Mouse (Mus musculus) T-cell, adult 2 months (primary cell): Measurements from ENCODE around the gene Fam217a.
"Not testable (repeated sequence)": the region's sequence is repeated elsewhere in the genome, so short reads cannot be mapped to it uniquely, and the experiment has no call there.

ENCODE experiments used
- DNase-seq: peaks from one replicate; pipeline ENCODE4 v3.0.0; 2022; ENCODE audit warnings: low spot score

Gene Fam217a

DNA sequence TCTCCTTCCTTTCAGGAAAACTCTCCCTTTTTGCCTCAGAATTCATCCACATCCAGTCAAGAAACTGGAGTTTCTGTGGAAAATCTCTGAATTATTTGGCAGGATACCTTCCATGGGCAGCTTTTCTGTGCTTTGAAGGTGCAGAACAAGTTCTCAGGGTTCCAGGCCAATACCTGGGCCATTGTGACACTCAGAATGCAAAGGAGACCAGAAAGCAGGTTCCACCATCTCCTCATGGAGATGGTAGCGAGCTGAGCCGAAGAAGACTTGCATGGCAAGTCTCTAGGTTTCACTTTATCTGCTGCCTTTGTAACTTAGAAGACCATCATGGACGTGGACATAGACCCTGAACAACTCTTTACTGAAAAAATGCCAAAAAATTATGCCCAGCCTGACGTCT, at the start of gene Fam217a, which contains the start of gene 4933417A18Rik:
Gene Fam217a, minus strand, starts transcription at position 101 of the 400 bp plus-strand sequence.
Gene 4933417A18Rik, plus strand, starts transcription at position 200 of the 400 bp plus-strand sequence.
- no peak for DNase-seq

DNA sequence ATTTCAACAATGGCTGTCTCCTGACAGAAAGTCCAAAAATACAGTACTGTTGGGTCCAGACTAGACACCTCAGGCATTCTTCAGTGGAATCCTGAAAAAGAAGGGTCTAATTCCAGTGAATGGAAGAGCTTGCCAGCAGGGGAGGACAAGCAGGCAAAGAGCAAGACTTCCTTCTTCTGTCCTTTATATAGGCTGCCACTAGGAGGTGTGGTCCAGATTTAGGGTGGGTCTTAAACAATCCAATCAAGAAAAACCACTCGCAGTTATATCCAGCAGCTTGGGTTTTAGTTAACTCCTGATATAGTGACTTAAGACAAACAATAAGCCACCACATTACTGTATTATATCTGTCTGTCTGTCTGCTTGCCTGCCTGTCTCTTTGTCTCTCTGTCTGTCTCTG, 49.7 kb upstream of the Fam217a start:
- DNase-seq = no peak

DNA sequence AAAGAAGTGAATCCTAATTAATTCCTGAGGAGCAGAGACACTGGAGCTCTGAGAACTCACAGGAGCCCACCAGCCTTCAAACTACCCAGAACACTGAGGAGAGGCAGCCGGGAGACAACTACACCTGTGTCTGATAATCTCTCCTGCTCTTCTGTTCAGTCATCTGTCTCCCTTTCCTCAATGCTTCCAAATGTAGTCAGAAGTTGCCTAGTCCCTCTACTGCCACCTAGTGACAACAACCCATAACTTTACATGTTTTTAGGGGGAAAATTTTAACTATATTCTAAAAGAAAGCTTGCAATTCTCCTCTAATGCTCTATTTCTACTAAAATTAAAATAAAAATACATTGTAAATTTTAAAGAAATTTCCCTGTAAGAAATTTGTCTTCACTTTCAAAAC, 49.0 kb upstream of the Fam217a start:
- DNase-seq = no peak

DNA sequence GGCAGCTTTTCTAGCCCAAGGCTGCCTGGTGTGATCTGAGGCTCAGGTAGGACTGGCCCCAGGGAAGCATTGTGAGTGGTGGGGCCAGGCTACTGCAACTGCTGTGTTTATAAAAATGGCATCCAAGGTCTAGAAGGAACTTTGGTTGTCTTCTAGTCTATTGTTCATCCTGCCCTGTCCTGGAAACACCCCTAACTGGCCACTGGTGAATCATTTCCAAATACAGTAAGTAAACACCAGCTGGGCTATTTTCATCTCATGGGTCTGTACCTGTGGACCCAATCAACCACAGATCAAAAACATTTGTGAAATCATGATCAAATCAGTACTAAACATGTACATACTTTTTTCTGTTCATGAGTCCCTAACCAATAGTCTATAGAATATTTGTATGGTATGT, 48.3 kb upstream of the Fam217a start:
- DNase-seq = not testable (repeated sequence)

DNA sequence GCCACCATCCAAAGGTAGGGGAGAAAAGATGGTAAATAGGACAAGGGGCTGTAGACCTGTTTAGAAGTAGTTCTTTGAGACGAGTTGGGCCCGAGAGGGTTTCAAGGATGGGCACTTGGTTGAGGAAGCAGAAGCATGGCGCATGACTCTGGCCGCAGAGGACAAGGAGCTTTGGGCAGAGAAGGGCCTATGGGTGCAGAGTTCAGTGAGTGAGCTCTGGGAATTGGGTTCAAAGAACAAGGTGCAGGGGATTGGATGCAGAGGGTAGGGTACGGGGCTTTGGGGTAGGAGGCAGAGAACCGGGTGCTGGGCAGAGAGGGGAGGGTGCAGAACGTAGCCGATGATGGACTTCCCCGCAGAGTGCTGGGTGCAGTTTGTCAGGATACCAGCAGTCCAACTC, 41.5 kb upstream of the Fam217a start:
- DNase-seq = not testable (repeated sequence)

DNA sequence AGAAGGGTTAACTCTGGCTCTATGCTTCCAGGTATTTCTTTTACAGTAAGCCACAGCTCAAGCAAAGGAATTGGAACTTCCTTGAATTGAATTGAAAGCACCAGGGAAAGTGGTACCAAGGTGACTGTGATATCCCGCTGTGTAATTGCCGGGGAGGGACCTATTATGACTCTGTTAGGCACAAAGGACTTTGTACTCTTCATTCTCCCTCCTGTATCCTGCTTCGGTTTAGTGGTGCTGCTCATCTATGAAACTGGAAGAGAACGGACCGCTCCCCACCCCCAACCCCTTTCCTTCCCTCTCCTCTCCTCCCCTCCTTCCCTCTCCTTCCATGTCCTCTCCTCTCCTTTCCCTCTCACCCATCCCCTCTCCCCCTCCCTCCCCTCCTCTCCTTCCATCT, 40.8 kb upstream of the Fam217a start:
- DNase-seq = no peak

DNA sequence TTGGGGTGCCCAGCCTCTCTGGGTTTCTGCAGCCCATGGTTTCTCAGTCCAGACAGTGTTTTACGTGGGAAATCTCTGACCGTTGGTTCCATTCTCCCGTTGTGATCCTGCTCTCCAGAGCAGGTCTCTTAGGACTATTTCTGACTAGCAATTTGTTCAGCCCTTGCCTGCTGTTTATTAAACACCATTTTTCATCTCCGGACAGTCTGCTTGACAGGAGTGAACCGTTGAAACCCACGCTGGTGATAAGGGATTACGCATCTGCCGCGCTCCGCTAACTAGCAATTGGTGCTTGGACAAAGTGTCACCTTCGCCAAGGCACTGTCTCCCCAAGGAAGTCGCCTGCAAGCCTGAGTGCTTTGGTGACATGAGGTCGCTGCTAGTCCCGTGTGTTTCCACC, 40.3 kb upstream of the Fam217a start:
- no peak for DNase-seq

DNA sequence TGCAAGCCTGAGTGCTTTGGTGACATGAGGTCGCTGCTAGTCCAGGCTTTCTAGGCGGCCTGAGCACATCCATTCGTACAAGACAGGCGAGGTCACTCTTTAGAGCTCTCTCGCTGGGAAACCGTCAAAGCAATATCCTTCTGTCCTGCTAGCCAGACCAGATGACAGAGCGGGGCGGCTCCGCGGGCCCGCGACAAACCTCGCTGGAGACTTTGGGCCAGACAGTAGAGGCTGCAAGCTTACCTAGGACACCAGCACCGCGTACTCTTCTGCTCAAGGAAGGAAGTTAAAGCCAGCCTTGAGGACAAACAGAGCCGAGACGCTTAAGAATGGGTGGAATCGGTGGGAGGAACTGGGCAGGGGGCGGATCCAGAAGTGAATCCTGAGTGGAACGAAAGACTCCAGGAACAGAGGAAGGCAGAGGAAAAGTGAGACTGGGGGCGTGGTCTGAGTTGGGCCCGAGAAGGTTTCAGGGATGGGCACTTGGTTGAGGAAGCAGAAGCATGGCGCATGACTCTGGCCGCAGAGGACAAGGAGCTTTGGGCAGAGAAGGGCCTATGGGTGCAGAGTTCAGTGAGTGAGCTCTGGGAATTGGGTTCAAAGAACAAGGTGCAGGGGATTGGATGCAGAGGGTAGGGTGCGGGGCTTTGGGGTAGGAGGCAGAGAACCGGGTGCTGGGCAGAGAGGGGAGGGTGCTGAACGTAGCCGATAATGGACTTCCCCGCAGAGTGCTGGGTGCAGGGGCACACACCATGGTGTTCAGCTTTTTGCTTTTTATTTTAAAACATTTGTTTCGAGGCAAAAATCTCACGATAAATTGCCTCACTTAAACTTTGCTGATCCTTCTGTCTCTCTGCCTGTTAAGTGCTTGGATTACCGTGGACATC, 39.6 kb upstream of the Fam217a start, which contains the start of gene Eci3:
Gene Eci3, minus strand, starts transcription at position 300 of the 887 bp plus-strand sequence.
- DNase-seq = no peak

DNA sequence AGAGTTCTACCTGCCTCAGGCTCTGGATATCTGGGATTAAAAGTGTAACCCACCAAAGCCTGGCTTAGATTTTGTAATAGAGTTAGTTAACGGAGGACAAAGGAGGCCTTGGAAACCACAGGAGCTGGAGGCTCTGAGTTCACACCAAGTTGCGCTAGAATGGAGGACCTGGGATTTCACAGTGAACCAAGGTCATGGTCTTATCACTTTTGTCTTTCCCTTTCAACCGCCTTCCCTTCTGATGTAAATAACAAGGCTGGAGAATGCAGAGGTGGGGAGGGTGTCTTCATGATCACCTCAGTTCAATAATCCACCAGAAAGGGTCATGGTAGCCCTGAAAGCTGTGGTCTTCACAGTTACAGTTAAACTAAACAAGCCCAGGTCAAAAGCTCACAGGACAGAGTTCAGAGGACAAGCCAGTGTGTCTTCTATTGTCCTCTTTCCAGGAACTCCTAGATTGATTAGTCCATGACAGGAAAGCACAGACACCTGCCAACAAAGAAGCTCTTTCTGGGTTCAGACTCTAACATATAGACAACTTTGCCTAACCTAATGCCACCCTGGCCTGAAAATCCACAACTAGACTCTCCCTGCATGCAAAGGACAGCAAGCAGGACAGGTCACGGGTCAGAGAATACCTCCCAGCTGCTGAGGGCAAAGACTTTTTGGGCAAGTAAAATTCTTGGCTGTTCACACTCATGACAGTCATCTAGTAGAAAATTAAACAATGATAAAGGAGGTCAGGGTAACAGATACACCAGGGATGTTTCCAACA, 37.1 kb upstream of the Fam217a start:
- no peak for DNase-seq

DNA sequence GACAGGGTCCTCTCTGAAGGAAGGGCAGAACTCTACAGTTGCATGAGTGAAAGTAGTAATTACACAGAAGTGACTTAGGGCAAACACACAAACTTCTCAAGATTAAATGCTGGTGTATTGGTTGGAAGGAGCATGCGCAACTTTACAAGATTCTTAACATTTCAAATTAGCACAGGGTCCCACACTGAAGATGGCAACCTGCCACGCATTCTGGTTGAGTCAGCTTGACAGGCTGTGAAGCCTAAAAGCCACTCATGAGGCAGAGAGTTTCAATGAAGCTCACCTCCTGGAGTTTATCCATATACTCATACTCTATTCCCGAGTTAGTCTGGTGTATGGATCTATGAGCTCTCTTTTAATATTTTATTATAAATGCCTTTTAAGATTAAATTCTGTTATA, 34.0 kb upstream of the Fam217a start:
- DNase-seq = not testable (repeated sequence)

DNA sequence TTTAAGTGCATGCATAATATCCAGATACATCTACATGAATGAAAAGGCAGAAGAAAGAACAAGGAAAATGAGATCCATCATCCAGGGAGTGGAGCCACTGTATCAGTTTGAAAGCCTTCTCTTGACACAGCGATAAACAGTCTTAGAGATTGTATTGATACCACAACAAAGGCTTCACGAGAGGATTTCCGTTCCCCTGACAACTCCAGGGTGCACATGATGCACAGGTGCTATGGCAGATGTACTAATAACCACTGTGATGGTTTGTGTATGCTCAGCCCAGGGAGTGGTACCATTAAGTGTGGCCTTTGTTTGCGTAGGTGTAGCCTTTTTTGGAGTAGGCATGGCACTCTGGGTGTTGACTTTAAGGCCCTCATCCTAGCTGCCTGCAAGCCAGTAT, 32.8 kb upstream of the Fam217a start:
- DNase-seq = peak; percentile 55

DNA sequence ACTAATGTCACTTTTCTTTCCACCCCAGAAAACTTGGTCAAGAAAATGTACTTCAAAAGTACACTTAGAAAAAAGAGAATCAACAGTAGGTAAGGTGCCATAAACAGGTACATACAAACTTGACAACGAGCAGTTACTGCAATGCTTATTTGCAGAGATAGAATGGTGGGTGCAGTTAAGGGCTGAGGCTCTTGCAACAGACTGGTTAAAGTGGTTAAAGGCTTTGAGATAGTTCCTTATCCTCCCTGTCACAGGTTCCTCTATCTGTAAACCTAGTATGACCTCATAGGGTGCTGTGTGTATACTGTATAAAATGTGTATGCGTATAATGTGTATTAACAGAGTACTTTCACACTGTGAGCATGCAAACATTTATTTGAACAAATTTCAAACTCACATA, 27.3 kb upstream of the Fam217a start:
- DNase-seq = not testable (repeated sequence)

DNA sequence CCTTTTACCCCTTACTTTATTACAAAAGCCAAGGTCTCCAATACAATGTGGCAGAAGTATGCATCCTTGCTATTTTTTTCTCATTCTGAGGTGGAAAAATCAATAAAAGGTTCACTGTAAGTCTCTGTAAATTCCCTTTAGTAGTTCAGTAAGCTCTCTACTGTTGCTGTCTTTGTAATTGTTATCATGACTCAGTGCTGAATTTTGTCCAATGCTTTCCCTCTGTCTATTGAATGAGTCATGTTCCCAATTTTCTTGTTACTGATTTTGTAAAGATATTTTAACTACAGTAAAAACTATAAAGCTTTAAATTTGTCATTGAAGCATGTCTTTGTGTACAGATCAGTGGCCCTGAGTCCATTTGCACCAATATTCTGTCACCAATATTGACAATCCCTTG, 18.3 kb upstream of the Fam217a start:
- no peak for DNase-seq

DNA sequence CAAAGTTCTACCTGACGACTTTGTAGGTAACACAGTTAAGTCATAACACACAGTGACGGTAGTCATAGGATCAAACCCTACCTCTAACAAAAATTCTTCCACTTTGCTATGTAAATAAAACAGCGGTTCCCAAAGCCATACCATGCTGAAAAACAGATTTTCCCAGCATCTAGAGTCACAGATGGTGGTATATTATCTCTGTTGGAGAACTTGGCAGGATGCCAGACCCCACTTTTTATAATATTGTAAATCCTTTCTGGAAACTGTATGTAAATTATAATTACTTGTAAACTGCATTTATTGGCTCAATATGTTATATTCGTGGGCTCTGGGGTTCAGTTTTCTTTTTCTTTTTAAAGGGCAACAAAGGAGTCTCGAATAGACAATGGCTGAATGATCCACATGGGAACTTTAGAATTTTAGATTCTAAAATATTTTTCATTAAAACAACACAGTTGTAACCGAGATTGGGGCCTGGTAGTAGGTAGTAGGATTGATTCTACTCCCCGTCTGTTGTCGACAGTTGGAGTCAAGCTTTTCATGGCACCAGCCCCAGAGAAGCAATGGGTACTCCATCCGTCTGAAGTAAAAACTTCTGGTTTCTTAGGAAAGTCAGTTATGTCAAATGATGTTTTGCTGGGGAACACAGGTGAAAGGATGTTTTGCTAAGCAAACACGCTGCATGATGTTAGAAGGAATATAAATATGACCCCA, 11.0 kb upstream of the Fam217a start:
- no peak for DNase-seq

DNA sequence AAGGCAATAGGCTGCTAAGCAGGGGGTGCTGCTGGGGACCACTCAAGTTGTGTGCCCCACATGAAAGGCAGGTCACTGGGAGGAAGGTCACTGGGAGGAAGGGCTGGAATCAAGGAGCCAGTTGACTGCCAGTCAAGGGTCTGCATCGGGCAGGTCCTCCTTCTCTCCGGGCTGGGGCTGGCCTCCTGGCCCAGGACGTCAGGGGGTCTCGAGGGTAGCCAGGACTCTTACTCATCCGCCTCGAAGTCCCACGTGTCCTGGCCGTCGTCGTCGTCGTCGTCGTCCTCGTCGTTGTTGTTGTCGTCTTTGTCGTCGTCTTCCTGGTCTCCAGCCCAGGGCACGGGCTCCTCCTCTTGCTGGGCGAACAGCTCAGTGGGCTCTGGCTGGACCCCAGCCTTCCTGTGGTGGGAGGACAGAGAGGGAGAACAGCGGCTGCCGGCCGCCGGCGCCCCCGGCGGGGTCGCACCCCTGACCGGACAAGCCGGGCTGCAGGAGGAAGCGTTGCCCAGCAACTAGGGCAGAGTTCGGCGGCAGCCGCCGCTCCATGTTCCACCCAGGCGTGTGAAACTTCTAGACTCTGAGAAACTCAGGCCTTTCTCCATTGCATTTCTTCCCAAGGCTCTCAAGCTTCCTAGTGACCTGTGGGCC, 7.5 kb downstream of the Fam217a start:
- peak; percentile 14 for DNase-seq

DNA sequence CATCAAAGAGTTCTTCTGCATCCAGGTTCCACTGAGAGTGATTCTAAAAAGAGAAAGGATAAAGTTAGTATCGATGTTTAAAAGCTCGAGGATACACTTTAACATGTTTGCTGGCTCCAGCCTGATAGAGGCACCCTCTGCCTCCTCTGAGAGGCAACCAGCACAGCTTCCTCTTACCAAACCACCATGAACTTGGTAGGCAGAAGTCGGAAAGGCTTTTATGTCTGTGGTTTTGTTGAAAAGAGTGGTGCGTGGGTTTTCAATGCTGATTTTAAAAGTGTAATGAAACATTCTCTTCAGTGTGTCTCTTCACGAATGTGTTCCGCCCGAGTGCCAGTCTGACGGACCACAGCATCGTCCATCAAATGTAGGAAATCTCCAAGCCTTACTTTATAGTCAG, 9.5 kb downstream of the Fam217a start:
- DNase-seq = peak; percentile 57

DNA sequence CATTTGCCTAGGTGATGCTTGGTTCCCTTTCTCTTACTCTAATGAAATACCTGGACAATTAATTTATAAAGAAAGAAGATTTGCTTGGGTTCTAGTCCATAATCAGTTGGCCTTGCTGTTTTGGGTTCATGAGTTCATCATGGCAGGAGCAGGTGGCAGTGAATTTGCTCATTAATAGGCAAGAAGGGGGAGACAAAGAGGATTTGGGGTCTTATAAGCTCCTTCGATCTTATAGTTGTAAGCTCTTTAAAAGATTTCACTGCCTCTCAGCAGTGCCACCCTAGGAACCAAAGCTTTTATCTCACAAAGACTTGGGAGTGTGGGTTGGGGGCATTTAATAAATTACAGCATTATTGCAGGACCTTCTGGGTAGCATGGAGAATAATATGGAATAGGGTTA, 31.2 kb downstream of the Fam217a start:
- DNase-seq = no peak

DNA sequence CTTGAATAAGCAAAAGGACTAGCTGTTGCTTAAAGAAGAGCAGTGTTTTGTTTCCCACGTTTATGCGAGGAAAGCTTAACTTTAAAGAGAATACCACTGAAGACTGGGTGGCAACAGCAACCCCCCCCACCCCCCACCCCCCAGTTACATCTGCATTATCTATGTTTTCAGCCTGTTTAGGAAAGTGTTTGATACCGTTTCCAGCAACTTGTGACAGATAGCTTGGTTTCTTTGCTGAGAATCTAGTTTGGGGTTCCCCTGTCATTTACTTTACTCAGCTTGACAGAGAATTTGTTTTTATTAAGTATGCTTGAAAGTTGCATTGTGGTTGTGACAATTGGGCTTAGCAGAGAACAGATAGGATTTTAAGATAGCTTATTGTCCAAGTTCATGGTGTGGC, 47.6 kb downstream of the Fam217a start:
- no peak for DNase-seq

DNA sequence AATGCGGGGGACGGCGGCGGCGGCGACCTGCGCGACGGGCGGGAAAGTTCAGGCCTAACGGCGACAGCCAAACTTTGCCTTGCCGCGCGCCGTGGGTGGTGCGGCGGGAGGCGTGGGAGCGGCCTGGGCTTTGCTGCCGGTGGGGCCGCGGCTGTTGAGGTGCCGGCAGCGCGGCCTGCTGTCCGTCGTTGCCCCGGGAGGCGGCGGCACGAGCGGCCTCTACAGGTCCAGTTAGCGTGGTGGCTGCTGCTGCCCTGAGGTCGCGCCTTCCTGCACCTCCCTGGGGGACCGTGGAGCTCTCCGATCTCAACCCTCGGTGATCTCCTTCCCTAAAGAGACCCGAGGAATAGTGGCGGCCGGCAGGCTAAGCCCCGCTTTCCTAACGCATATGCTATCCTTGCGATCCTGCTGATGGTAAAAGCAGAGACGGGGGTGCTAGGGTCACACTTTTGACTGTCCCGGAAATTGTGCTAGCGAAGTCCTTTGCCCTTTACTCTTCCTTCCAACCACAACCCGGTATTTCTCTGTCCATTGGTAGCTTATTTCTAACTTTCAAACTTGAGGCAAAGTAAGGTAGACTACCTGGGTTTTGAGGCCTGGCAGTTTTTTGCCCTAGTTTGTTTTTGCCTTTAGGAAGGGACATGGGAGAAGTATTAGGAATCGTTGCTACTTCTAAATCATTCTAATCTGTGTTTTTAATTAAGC, 48.2 kb downstream of the Fam217a start:
- DNase-seq = no peak

DNA sequence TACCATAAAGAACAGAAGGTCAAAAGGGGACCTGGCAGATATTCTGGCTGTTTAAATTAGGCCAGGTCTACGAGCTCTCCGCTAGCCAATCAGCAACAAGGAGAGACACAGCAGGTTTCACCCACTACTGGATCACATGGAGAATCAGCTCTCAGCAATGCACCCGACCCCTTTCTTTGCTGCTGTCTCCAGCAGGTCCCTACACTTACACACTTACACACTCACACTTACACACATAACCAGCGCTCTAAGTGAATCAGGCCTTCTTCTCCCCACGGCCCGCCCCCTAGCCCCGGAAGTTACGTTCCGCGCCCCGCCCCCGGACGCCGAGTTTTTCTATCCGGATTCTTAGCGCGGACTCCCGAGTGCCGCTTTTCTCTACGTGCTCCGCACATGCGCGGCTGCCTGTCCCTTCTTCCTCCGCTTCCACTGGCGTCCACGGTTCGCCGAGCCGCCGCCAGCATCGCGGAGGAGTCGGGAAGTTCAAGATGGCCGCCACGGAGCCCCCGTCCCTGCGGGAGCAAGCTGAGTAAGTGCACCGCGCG, 48.9 kb downstream of the Fam217a start, which contains the start of gene Prpf4b:
Gene Prpf4b, plus strand, starts transcription at position 137 of the 545 bp plus-strand sequence.
- peak; percentile 88 for DNase-seq

DNA sequence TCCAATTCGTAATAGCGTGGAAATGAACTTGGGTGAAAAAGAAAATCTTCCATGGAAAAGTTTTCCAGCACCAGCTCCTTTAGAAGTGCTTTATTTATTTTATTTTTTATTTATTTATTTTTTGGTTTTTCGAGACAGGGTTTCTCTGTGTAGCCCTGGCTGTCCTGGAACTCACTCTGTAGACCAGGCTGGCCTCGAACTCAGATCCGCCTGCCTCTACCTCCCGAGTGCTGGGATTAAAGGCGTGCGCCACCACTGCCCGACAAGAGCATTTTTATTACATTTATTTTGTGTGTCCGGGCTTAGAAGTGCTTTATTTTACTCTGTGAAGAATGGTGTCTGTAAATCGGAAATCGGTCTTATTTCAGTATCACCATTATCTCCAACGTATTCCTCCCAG, 49.4 kb downstream of the Fam217a start:
- DNase-seq = peak; percentile 4
